Mouse (Mus musculus) liver, embryonic 16.5 days (tissue): ENCODE results near the gene Kdelr2. TPM values are rescaled to one million over a fixed set of nuclear protein-coding genes. Genes with fewer than 3 reads are reported as not detected.
A peak's percentile ranks its signal among the peaks of the same experiment; 100 is the strongest.

Experiments used
- ATAC-seq: fragments of 200-750 bp; cut with Nextera tagmentation; 2 replicates; pipeline ENCODE4 v1.8.0; 2017; ENCODE audit warnings: low read depth, mild to moderate bottlenecking, moderate number of reproducible peaks, moderate library complexity
- H3K27ac ChIP-seq: fragments of 300-500 bp; sonication (generic); 2 replicates; pipeline ENCODE4 v1.5.1; 2014; ENCODE audit warnings: mild to moderate bottlenecking, low read length
- H3K27me3 ChIP-seq: fragments of 300-500 bp; sonication (generic); 2 replicates; pipeline ENCODE4 v1.6.1; 2014; ENCODE audit warnings: low read depth, low read length, mixed read lengths; ENCODE audit not compliant: control insufficient read depth, insufficient read depth
- H3K36me3 ChIP-seq: fragments of 300-500 bp; sonication (generic); 2 replicates; pipeline ENCODE4 v1.6.1; 2014; ENCODE audit warnings: mild to moderate bottlenecking; ENCODE audit not compliant: control insufficient read depth, insufficient read depth
- H3K4me1 ChIP-seq: fragments of 300-500 bp; sonication (generic); 2 replicates; pipeline ENCODE4 v1.6.1; 2014; ENCODE audit warnings: low read depth, low read length, mixed read lengths; ENCODE audit not compliant: control insufficient read depth
- H3K4me2 ChIP-seq: fragments of 300-500 bp; sonication (generic); 2 replicates; pipeline ENCODE4 v1.6.1; 2014; ENCODE audit warnings: low read depth, low read length, mixed read lengths
- H3K4me3 ChIP-seq: fragments of 300-500 bp; sonication (generic); 2 replicates; pipeline ENCODE4 v1.5.1; 2014; ENCODE audit warnings: low read depth, mild to moderate bottlenecking, low read length
- H3K9ac ChIP-seq: fragments of 300-500 bp; sonication (generic); 2 replicates; pipeline ENCODE4 v1.6.1; 2014; ENCODE audit warnings: low read depth, low read length
- H3K9me3 ChIP-seq: fragments of 300-500 bp; sonication (generic); replicated peaks from 2 replicates; pipeline ENCODE4 v1.6.1; 2016; ENCODE audit warnings: low read length; ENCODE audit not compliant: control insufficient read depth
- WGBS: fragments of 180-500 bp; shearing (Covaris S2); extraction: QIAGEN DNeasy Blood & Tissue Kit; methylation state at CpG from one replicate; pipeline ENCODE4 v1.1.7; 2014; ENCODE audit not compliant: insufficient replicate concordance; 5-methylcytosine and 5-hydroxymethylcytosine counted together
- polyA plus RNA-seq: library from polyadenylated mRNA; unstranded; fragments of >200 nt; fragmentation: Nextera tagmentation; extraction: Ambion mirVana; gene quantifications from 2 replicates; pipeline ENCODE4 v1.2.1, GENCODE M21; 2015

The Kdelr2 gene
- 145 and 150 TPM in 2 replicates for polyA plus RNA-seq

GRCm38 (mm10) chr5:143403221-143404147 lies at the start of gene Kdelr2:
Kdelr2 (plus strand) TSS chr5:143403838.
- Histone ChIP-seq H3K4me1 (peaks cover 48% of the 10 kb centered on the region), H3K4me2 (peak within 1 kb of the TSS; percentile 77), H3K27ac (peak within 1 kb of the TSS; percentile 81), H3K36me3 (peaks cover 14% of the 10 kb centered on the region), H3K9ac (peak within 1 kb of the TSS; percentile 85), H3K9me3 (no peaks in the 10 kb centered on the region), H3K4me3 (peak within 1 kb of the TSS; percentile 88), H3K27me3 (no peaks in the 10 kb centered on the region)
- WGBS, result 1% methylated on average over 69 of the region's 72 CpGs
- peak; percentile 87 for ATAC-seq

- Histone ChIP-seq H3K9me3 (no peaks in the 10 kb centered on the region), H3K9ac (no peak overlapping the region), H3K4me3 (no peak overlapping the region), H3K4me2 (no peak overlapping the region), H3K4me1 (no peaks in the 10 kb centered on the region), H3K27ac (no peak overlapping the region), H3K27me3 (peaks cover 26% of the 10 kb centered on the region), H3K36me3 (no peaks in the 10 kb centered on the region)
- ATAC-seq, result no peak
- WGBS, result 33% methylated on average over 5 of the region's 5 CpGs
Measured at GRCm38 (mm10) chr5:143356017-143356416, 47.6 kb upstream of the Kdelr2 start.

DNA sequence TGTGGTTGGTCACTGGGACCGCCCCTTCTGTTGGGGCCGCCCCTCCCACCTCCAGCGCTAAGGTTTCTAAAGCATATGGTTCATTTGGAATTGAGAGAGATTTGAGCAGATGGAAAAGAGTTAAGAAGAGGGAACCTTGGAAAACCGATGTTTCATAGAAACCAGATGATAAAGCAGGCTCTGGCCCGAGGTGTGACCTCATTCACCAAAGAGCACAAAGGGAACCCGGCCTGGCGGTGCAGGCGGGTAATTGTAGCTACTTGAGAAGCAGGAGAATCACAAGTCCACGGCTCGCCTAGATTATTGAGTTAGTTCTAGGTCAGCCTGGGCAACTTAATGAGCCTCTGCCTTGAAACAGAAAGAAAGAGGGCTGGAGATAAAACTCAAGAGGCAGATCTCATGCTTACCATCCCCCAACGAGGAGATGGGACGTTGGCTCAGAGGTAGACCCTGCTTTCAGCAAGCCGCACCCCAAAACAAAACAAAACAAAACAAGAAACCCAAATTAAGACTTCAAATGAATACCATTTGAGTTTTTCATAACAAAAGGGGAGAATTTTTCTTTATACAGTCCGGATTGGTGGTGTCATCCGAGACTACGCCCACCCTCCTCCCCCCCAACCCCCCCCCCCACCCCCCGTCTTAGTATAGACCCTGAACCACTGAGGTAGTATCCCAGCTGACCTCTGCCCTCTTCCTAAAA lies 46.8 kb upstream of the Kdelr2 start, which contains the start of gene Grid2ip:
Gene Grid2ip, plus strand, starts transcription at position 653 of the 703 bp plus-strand sequence.
- Histone ChIP-seq H3K4me2 (no peak within 1 kb of the TSS), H3K36me3 (no peaks in the 10 kb centered on the region), H3K4me1 (no peaks in the 10 kb centered on the region), H3K4me3 (no peak within 1 kb of the TSS), H3K27me3 (peaks cover 30% of the 10 kb centered on the region), H3K9ac (no peak within 1 kb of the TSS), H3K27ac (no peak within 1 kb of the TSS), H3K9me3 (no peaks in the 10 kb centered on the region)
- no peak for ATAC-seq
- WGBS, result 20% methylated on average over 17 of the region's 17 CpGs

DNA sequence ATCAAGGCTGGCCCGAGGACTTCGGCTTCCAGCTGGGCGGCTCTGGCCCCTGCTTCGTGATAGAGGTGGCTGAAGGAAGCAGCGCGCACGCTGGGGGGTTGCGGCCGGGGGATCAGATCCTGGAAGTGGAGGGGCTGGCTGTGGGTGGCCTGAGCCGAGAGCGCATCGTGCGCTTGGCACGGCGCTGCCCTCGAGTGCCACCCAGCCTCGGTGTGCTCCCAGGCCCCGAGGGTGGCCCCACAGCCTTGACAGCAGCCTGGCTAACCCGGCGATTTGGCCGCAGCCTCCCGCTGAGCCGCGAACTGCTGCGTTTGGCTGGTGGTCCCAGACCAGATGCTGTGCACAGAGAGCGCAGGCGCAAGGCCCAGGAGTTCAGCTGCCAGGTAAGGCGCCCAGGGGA lies 46.1 kb upstream of the Kdelr2 start:
- Histone ChIP-seq H3K9me3 (no peaks in the 10 kb centered on the region), H3K9ac (no peak overlapping the region), H3K4me3 (no peak overlapping the region), H3K27ac (no peak overlapping the region), H3K4me2 (no peak overlapping the region), H3K36me3 (no peaks in the 10 kb centered on the region), H3K27me3 (peaks cover 32% of the 10 kb centered on the region), H3K4me1 (no peaks in the 10 kb centered on the region)
- 6% methylated on average over 28 of the region's 28 CpGs for WGBS
- no peak for ATAC-seq

DNA sequence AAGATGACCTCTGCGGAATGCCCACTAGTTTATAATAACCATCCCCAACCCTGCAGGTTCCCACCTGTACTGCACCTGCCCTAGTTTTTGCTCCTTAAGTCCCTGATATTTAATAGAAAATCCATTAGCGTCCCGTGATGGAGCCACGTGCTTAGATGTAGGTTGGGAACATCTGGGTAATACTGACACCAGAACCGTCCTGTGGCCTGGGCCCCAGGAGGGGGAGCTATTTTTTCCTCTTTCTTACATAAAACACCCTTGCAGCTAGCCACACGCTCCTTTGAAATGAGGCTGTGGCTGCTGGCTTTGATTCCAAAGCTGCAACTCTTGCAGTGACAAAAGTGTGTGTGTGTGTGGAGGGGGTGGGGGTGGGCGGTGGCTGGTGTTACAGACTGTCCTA lies 44.4 kb upstream of the Kdelr2 start:
- no peak overlapping the region for H3K4me2 ChIP-seq
- WGBS, result 28% methylated on average over 7 of the region's 7 CpGs
- no peak overlapping the region for H3K27ac ChIP-seq
- H3K9me3 ChIP-seq, result no peaks in the 10 kb centered on the region
- H3K4me1 ChIP-seq, result no peaks in the 10 kb centered on the region
- no peak overlapping the region for H3K4me3 ChIP-seq
- peaks cover 48% of the 10 kb centered on the region for H3K27me3 ChIP-seq
- H3K36me3 ChIP-seq, result no peaks in the 10 kb centered on the region
- ATAC-seq, result no peak
- no peak overlapping the region for H3K9ac ChIP-seq

GRCm38 (mm10) chr5:143360000-143360399 lies 43.6 kb upstream of the Kdelr2 start:
- 47% methylated on average over 5 of the region's 5 CpGs for WGBS
- Histone ChIP-seq H3K4me3 (no peak overlapping the region), H3K27ac (no peak overlapping the region), H3K27me3 (peaks cover 56% of the 10 kb centered on the region), H3K9ac (no peak overlapping the region), H3K9me3 (no peaks in the 10 kb centered on the region), H3K4me2 (no peak overlapping the region), H3K4me1 (no peaks in the 10 kb centered on the region), H3K36me3 (no peaks in the 10 kb centered on the region)
- no peak for ATAC-seq

DNA sequence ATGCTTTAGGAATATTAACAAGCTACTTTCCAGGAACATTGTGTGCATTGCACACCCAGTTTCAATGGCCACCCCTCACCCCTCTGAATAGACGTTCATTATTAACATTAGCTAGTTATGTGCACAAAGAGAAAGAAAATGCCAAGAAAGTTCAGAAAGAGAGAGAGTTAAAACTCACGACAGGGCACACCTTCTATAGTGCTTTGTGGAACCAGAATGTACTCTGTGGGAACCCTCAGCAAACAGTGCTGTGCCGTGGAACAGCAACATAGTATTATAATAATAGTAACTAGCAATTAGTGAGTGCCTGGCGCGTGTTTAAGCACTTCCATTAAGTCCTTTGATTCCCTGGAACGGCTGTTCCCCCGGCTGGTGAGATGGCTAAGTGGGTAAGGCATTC lies 42.2 kb upstream of the Kdelr2 start:
- H3K4me3 ChIP-seq, result no peak overlapping the region
- H3K27ac ChIP-seq, result no peak overlapping the region
- H3K9me3 ChIP-seq, result no peaks in the 10 kb centered on the region
- H3K36me3 ChIP-seq, result no peaks in the 10 kb centered on the region
- WGBS, result 55% methylated on average over 7 of the region's 7 CpGs
- H3K9ac ChIP-seq, result no peak overlapping the region
- H3K4me1 ChIP-seq, result no peaks in the 10 kb centered on the region
- no peak for ATAC-seq
- no peak overlapping the region for H3K4me2 ChIP-seq
- H3K27me3 ChIP-seq, result peaks cover 56% of the 10 kb centered on the region

GRCm38 (mm10) chr5:143363678-143364615 lies 39.7 kb upstream of the Kdelr2 start:
- peak overlapping the region; percentile 32 for H3K4me3 ChIP-seq
- no peaks in the 10 kb centered on the region for H3K36me3 ChIP-seq
- H3K27ac ChIP-seq, result no peak overlapping the region
- H3K27me3 ChIP-seq, result peaks cover 53% of the 10 kb centered on the region
- WGBS, result 2% methylated on average over 47 of the region's 47 CpGs
- ATAC-seq, result no peak
- H3K4me1 ChIP-seq, result no peaks in the 10 kb centered on the region
- H3K9me3 ChIP-seq, result no peaks in the 10 kb centered on the region
- H3K9ac ChIP-seq, result no peak overlapping the region
- peak overlapping the region; percentile 47 for H3K4me2 ChIP-seq
